Mouse (Mus musculus): ENCODE measurements at regions not wholly inside any gene's neighbourhood (a gene's known extent, or its start where the extent isn't known, plus 50 kb on each side); places are given as distances from the start of the nearest gene placed in this dataset.
A peak's percentile ranks its signal among the peaks of the same experiment; 100 is the strongest.

DNA sequence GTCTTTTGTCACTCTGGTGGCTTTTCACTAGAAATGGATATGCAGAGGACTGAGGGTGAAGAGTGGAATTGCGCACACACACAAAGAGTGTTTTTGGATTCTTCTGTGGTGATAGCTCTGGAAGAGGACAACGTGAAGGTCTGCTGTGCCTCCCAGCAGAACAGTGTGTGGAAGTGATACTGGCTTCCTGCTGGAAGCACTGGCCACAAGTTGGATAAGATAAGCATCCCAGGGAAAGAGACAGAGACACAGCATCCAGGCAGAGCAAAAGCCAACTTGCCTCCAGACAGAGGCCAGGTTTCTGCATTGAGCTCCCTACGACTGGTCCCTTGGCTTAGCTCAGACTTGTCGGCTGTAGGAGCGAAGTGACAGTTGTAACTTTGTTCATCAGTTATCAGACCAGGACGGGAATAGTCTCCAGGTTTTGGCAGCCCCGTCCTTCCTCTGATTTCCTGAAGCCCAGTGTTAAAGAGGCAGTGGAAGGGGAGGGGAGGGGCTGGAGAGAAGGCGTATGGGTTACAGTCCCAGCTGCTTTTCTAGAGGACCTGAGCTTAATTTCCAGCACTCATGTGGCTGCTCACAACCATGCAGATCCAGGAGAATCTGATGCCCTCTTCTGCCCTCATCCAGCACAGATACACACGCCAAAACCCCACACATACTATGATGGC, 89.2 kb downstream of the Tmem170b start:
- no peak for DNase-seq (ENCODE audit: low spot score)

- peak; percentile 27 for DNase-seq (ENCODE audit: low spot score)
Observed at GRCm38 (mm10) chr13:41696767-41697445, 91.2 kb downstream of the Tmem170b start.

DNA sequence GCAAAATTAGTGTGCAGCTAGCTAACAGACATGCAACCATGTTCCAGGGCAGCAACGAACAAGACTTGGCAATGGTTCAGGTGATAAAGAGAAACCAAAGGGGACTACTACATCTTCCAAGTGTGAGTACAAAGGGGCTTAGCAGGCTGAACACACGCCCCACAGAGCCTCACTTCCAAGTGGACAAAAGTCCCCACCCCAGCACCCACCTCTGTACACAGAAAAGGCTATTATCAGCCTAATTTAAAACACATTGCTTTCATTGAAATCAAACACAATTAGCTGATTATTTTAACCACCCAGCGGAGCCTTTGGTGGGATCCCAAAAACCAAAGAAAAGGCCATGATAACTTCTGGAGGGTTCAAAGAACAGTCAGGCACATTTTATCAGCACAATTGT, 95.6 kb downstream of the Tmem170b start:
- DNase-seq (ENCODE audit: low spot score) = no peak

DNA sequence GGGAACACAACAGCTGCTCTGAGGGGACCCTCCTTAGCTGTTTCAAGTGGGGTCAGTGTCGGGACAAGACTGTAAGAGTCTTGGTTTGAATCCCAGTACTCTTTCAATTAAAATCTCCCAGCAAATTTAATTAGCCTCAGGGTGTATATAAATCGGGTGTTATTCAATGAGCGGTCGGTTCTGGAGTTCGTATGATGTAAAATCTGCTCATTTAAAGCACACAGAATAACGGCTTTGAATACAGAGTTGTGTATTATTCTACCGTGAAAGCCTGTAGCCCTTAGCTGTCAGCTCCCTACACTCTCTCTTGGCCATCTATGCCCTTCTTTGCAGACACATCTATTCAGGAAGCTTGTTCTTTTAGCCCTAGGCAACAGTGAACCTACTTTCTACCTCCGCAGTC, 96.1 kb downstream of the Tmem170b start:
- DNase-seq (ENCODE audit: low spot score) = no peak

- DNase-seq (ENCODE audit: low spot score) = peak; percentile 33
Observed at GRCm38 (mm10) chr13:41703196-41703595, 97.5 kb downstream of the Tmem170b start.

GRCm38 (mm10) chr13:41703618-41704017, 97.9 kb downstream of the Tmem170b start:
- peak; percentile 76 for DNase-seq (ENCODE audit: low spot score)

DNA sequence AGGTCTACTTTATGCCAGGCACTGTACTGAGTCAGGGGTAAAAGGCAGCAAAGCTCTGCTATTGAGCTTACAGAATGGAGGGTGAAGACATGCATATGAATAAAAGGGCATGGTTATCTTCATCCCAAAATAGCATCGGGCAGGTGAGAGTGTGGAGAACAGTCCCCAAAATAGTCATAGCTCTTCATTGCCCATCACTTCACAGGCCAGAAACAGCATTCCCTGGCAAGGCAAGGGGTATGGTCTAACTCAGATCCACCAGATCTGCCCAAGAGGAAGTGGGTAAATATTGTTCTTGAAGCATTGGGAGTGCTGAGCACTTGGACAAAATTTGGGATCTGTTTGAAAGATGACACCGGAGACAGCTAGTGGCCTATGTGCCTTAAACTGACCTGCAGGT, 99.1 kb downstream of the Tmem170b start:
- DNase-seq (ENCODE audit: low spot score) = no peak

DNA sequence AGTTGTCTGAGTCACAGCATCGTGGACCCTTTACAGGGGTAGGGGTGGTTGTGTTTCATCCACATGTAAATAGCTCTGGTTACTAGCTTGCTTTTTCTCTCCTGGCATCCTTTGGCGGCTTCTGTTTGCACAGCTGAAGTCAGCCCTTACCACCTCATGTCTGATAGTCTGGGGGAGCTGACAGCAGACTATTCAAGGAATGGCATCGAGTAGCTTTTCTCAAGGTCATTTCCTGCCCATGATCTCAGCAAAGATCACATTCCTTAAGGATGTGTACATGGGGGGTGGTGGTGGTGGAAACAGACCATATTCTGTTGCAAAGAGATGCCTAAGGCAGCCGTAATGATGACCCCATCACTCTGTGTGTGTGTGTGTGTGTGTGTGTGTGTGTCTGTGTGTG, 99.9 kb downstream of the Tmem170b start:
- no peak for DNase-seq (ENCODE audit: low spot score)

- no peak for DNase-seq (ENCODE audit: low spot score)
Observed at GRCm38 (mm10) chr13:41707811-41708210, 102.1 kb downstream of the Tmem170b start.

GRCm38 (mm10) chr13:41709071-41709470, 103.4 kb downstream of the Tmem170b start:
- DNase-seq (ENCODE audit: low spot score) = no peak

DNA sequence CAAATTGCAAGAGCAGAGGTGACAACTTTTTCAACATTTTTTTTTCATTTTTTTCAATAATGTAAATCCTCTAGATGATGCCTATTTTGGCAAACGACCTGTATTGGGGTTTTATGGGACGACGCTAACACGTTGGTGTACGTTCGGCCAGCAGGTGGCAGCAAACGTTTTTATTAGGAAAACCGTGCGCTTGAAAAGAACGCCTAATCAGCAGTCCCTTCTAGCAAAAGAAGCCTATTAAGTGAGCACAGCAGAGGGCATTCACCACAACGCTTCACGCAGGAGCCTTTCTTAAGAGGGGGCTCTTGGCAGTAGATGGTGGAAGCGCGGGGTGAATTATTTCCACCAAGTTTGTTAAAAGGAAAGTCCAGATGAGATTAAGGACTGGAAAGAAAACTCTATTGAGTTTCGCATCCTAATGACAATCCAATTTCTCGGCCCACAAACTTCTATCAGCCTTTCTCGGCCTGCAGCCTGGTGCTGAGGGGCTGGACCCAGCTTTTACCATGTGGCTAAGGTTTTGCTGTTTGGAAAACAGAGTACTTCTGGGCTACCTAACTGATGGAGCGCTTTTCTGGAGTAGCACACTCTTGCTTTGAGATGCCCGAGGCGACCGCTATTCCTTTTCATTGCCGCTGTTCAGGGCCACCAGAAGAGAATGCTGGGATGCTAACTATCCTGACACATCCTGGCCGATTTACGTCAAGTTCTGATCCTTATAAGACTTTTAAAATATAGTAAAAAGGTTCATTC, 103.9 kb downstream of the Tmem170b start:
- peak; percentile 84 for DNase-seq (ENCODE audit: low spot score)

DNA sequence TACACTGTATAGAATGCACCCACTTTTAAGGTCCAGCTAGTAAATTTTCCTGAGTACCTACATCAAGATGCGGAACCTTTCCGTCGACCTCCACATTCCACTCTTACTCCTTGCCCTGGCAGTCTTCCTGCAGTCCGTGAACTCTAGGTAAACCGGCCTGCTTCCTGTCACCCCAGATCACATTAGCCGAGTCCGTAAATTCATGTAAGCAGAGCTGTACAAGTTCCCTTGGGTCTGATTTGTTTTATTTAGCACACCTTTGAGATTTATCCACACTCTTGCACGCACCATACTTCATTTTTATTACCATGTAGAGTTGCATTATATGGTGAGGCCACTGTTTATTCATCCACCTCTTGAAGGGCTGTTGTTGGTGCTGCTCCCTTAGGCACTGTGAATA, 106.9 kb downstream of the Tmem170b start:
- no peak for DNase-seq (ENCODE audit: low spot score)

All from lung, postnatal 25 days (tissue).